Mouse (Mus musculus) hindbrain, embryonic 16.5 days (tissue): ENCODE measurements at regions not wholly inside any gene's neighbourhood (a gene's known extent, or its start where the extent isn't known, plus 50 kb on each side); places are given as distances from the start of the nearest gene placed in this dataset.
A peak's percentile ranks its signal among the peaks of the same experiment; 100 is the strongest.

Experiments used
- ATAC-seq: fragments of 200-750 bp; cut with Nextera tagmentation; 2 replicates; pipeline ENCODE4 v1.8.0; 2017; ENCODE audit warnings: moderate TSS enrichment, moderate library complexity
- H3K27ac ChIP-seq: fragments of 300-500 bp; sonication (generic); 2 replicates; pipeline ENCODE4 v1.5.1; 2014; ENCODE audit warnings: low read depth, mild to moderate bottlenecking, control low read depth, low read length, moderate library complexity
- H3K27me3 ChIP-seq: fragments of 300-500 bp; sonication (generic); replicated peaks from 2 replicates; pipeline ENCODE4 v1.6.1; 2014; ENCODE audit warnings: low read length; ENCODE audit not compliant: control insufficient read depth, insufficient read depth
- H3K36me3 ChIP-seq: fragments of 300-500 bp; sonication (generic); 2 replicates; pipeline ENCODE4 v1.6.1; 2014; ENCODE audit warnings: mild to moderate bottlenecking, low read length, moderate library complexity, mixed read lengths; ENCODE audit not compliant: control insufficient read depth, insufficient read depth
- H3K4me1 ChIP-seq: fragments of 300-500 bp; sonication (generic); 2 replicates; pipeline ENCODE4 v1.6.1; 2014; ENCODE audit warnings: low read depth, low read length; ENCODE audit not compliant: control insufficient read depth, insufficient read depth
- H3K4me2 ChIP-seq: fragments of 300-500 bp; sonication (generic); 2 replicates; pipeline ENCODE4 v1.6.1; 2014; ENCODE audit warnings: mild to moderate bottlenecking, low read length, control low read depth, moderate library complexity
- H3K4me3 ChIP-seq: fragments of 300-500 bp; sonication (generic); 2 replicates; pipeline ENCODE4 v1.5.1; 2014; ENCODE audit warnings: mild to moderate bottlenecking, low read length, control low read depth, moderate library complexity
- H3K9ac ChIP-seq: fragments of 300-500 bp; sonication (generic); 2 replicates; pipeline ENCODE4 v1.6.1; 2014; ENCODE audit warnings: low read depth, mild to moderate bottlenecking, control low read depth, low read length, moderate library complexity
- H3K9me3 ChIP-seq: fragments of 300-500 bp; sonication (generic); 2 replicates; pipeline ENCODE4 v1.6.1; 2014; ENCODE audit warnings: mild to moderate bottlenecking, low read length, moderate library complexity; ENCODE audit not compliant: control insufficient read depth
- WGBS: fragments of 180-500 bp; shearing (Covaris S2); extraction: QIAGEN DNeasy Blood & Tissue Kit; methylation state at CpG from one replicate; pipeline ENCODE4 v1.1.7; 2014; 5-methylcytosine and 5-hydroxymethylcytosine counted together

- Histone ChIP-seq H3K9me3 (no peaks in the 10 kb centered on the region), H3K4me3 (no peak overlapping the region), H3K27ac (no peak overlapping the region), H3K27me3 (no peaks in the 10 kb centered on the region), H3K4me1 (no peaks in the 10 kb centered on the region; the same call in 1 of the 2 replicates), H3K9ac (no peak overlapping the region), H3K36me3 (no peaks in the 10 kb centered on the region), H3K4me2 (no peak overlapping the region)
- no peak for ATAC-seq
- WGBS, result 85% methylated on average over 6 of the region's 6 CpGs
Observed at GRCm38 (mm10) chr9:47958861-47959260, 203.0 kb upstream of the Nxpe4 start.

DNA sequence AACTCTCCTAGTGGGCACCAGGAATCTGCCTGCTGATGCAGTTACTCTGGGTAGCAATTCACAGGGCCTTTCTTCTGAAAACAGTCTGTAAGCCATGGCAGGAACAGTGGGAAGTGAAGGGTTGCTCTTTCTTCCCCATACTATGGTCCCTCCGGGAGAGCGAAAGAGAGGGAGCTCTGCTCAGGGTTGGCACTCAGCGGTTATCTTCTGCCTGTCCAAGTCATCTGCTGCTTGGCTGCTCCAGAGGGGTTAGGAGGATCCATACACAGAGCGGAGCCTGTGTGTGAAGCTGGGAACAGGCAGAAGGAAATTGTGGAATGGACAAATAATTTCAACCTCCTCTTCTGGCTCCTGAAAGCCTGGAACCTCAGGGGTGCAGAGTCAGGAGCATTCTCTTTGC, 200.6 kb upstream of the Nxpe4 start:
- no peak overlapping the region for H3K27ac ChIP-seq
- no peaks in the 10 kb centered on the region for H3K9me3 ChIP-seq
- H3K36me3 ChIP-seq, result no peaks in the 10 kb centered on the region
- ATAC-seq, result no peak
- no peaks in the 10 kb centered on the region for H3K27me3 ChIP-seq
- H3K4me1 ChIP-seq, result no peaks in the 10 kb centered on the region; the same call in 1 of the 2 replicates
- no peak overlapping the region for H3K4me3 ChIP-seq
- no peak overlapping the region for H3K9ac ChIP-seq
- 82% methylated on average over 4 of the region's 4 CpGs for WGBS
- H3K4me2 ChIP-seq, result no peak overlapping the region

GRCm38 (mm10) chr9:47962161-47962560, 199.7 kb upstream of the Nxpe4 start:
- H3K4me2 ChIP-seq, result no peak overlapping the region
- H3K36me3 ChIP-seq, result no peaks in the 10 kb centered on the region
- ATAC-seq, result no peak
- H3K27ac ChIP-seq, result no peak overlapping the region
- no peaks in the 10 kb centered on the region; the same call in 1 of the 2 replicates for H3K4me1 ChIP-seq
- 59% methylated on average over 4 of the region's 4 CpGs for WGBS
- H3K9me3 ChIP-seq, result no peaks in the 10 kb centered on the region
- no peaks in the 10 kb centered on the region for H3K27me3 ChIP-seq
- H3K4me3 ChIP-seq, result no peak overlapping the region
- no peak overlapping the region for H3K9ac ChIP-seq

DNA sequence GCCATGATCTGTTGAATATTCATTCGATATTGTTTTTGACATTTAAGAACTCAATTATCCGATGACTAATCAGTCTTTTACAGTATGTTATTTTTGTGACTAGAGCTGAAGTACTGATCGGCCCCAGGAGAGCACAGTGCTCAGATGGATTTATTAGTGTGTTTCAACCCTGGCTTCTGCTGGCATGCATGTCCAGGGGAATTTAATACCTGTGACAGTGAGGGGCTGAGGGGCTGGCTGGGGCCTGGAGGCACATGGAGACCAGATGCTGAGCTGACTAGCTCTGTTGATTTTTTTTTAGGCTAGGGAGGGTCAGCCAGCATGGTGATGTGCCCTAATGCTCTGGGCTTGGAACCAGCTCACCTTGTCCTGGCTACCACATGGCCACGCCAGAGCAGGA, 199.2 kb upstream of the Nxpe4 start:
- no peaks in the 10 kb centered on the region for H3K9me3 ChIP-seq
- H3K4me2 ChIP-seq, result no peak overlapping the region
- WGBS, result 64% methylated on average over 4 of the region's 4 CpGs
- H3K9ac ChIP-seq, result no peak overlapping the region
- no peak overlapping the region for H3K27ac ChIP-seq
- H3K27me3 ChIP-seq, result no peaks in the 10 kb centered on the region
- H3K4me3 ChIP-seq, result no peak overlapping the region
- ATAC-seq, result no peak
- no peaks in the 10 kb centered on the region; the same call in 1 of the 2 replicates for H3K4me1 ChIP-seq
- H3K36me3 ChIP-seq, result no peaks in the 10 kb centered on the region

DNA sequence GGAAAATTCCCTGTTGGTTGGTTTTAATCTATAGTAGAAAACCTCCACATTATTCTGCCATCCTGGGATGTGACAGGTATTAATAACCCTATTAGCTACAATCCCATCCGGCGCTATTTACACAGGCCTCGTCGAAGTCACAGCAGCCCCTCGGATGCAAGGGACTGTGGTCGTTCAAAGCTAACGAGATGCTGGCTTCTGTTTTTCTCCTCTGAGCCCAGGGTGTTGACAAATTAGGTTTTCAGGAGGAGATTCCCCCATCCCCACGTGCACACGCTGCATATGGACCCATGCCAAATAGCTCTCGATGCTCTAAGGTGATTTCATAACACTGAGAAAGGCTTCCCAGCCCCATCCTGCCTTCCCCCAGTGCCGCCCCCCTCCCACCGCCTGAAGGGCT, 188.7 kb upstream of the Nxpe4 start:
- 31% methylated on average over 12 of the region's 12 CpGs for WGBS
- Histone ChIP-seq H3K4me1 (peaks cover 7% of the 10 kb centered on the region), H3K9ac (no peak overlapping the region; the same call in 1 of the 2 replicates), H3K9me3 (no peaks in the 10 kb centered on the region), H3K36me3 (no peaks in the 10 kb centered on the region), H3K4me3 (no peak overlapping the region), H3K27ac (no peak overlapping the region), H3K4me2 (no peak overlapping the region), H3K27me3 (no peaks in the 10 kb centered on the region)
- peak; percentile 64 for ATAC-seq

- WGBS, result 36% methylated on average over 11 of the region's 11 CpGs
- no peak overlapping the region for H3K9ac ChIP-seq
- H3K27me3 ChIP-seq, result no peaks in the 10 kb centered on the region
- H3K9me3 ChIP-seq, result no peaks in the 10 kb centered on the region
- no peak overlapping the region for H3K4me3 ChIP-seq
- no peak overlapping the region for H3K27ac ChIP-seq
- H3K36me3 ChIP-seq, result no peaks in the 10 kb centered on the region
- no peak overlapping the region for H3K4me2 ChIP-seq
- no peaks in the 10 kb centered on the region for H3K4me1 ChIP-seq
- ATAC-seq, result peak; percentile 79
Observed at GRCm38 (mm10) chr9:47985356-47986111, 176.3 kb upstream of the Nxpe4 start.

GRCm38 (mm10) chr9:47987266-47987665, 174.6 kb upstream of the Nxpe4 start:
- Histone ChIP-seq H3K27ac (no peak overlapping the region), H3K27me3 (no peaks in the 10 kb centered on the region), H3K4me2 (no peak overlapping the region), H3K36me3 (no peaks in the 10 kb centered on the region), H3K4me1 (no peaks in the 10 kb centered on the region), H3K9me3 (no peaks in the 10 kb centered on the region), H3K4me3 (no peak overlapping the region), H3K9ac (no peak overlapping the region)
- ATAC-seq, result 0 out of 2 replicates have a peak, but pooled peaks have one; percentile 34
- WGBS, result 69% methylated on average over 4 of the region's 4 CpGs

DNA sequence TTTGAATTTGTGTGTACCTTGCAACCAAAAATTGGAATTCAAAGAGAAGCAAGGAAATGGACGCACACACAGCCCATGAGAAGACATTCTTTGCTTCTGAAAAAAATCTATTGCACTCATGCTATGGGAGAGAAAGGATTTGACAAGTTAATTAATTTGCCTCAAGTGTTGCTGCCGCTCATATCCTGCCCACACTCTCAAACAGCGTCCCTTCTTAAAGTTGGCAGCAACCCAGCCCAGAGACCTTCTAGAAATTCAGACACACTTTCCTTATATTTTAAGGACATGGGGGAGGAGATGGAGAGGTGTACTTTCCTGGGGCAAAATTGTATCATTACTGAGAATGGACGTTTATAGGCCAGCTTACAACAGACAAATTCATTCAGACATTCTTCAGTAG, 167.2 kb upstream of the Nxpe4 start:
- no peak for ATAC-seq
- no peak overlapping the region for H3K9ac ChIP-seq
- no peaks in the 10 kb centered on the region for H3K27me3 ChIP-seq
- no peak overlapping the region for H3K4me3 ChIP-seq
- H3K9me3 ChIP-seq, result no peaks in the 10 kb centered on the region
- no peaks in the 10 kb centered on the region for H3K4me1 ChIP-seq
- no peaks in the 10 kb centered on the region for H3K36me3 ChIP-seq
- 51% methylated on average over 4 of the region's 4 CpGs for WGBS
- H3K27ac ChIP-seq, result no peak overlapping the region
- no peak overlapping the region for H3K4me2 ChIP-seq

- no peaks in the 10 kb centered on the region for H3K4me1 ChIP-seq
- H3K9ac ChIP-seq, result no peak overlapping the region
- no peak overlapping the region for H3K4me2 ChIP-seq
- no peak overlapping the region for H3K27ac ChIP-seq
- H3K4me3 ChIP-seq, result no peak overlapping the region
- H3K9me3 ChIP-seq, result no peaks in the 10 kb centered on the region
- no peaks in the 10 kb centered on the region for H3K36me3 ChIP-seq
- no peak for ATAC-seq
- no peaks in the 10 kb centered on the region for H3K27me3 ChIP-seq
- WGBS, result 87% methylated on average over 12 of the region's 12 CpGs
Observed at GRCm38 (mm10) chr9:47999632-48000031, 162.2 kb upstream of the Nxpe4 start.
